Mouse (Mus musculus) E14TG2a.4 (cell line): ENCODE data around the gene Commd4.
"Not testable (repeated sequence)": the region's sequence is repeated elsewhere in the genome, so short reads cannot be mapped to it uniquely, and the experiment has no call there.

Experiments
- H3K27me3 ChIP-seq: 2 replicates; pipeline ENCODE4 v1.6.1; 2014; ENCODE audit warnings: low read length, control low read depth; ENCODE audit not compliant: insufficient read depth
- H3K36me3 ChIP-seq: 2 replicates; pipeline ENCODE4 v1.6.1; 2014; ENCODE audit warnings: low read length, control low read depth; ENCODE audit not compliant: insufficient read depth
- H3K4me1 ChIP-seq: replicated peaks from 2 replicates; pipeline ENCODE4 v1.6.1; 2014; ENCODE audit warnings: low read depth, low read length, control low read depth
- H3K4me3 ChIP-seq: replicated peaks from 2 replicates; pipeline ENCODE4 v1.5.1; 2014; ENCODE audit warnings: mild to moderate bottlenecking, low read length
- H3K9me3 ChIP-seq: 2 replicates; pipeline ENCODE4 v1.6.1; 2014; ENCODE audit warnings: low read length, control low read depth
- CTCF ChIP-seq: conservative IDR thresholded peaks from 2 replicates; pipeline ENCODE4 v1.5.1; 2014; ENCODE audit warnings: low read length
- NANOG ChIP-seq: IDR thresholded peaks from 2 replicates; pipeline ENCODE4 v1.6.1; 2014; ENCODE audit warnings: borderline replicate concordance, low read length, mixed read lengths
- POU5F1 ChIP-seq: IDR thresholded peaks from 2 replicates; pipeline ENCODE4 v1.6.1; 2014; ENCODE audit warnings: low read length, borderline replicate concordance

Commd4 gene

DNA sequence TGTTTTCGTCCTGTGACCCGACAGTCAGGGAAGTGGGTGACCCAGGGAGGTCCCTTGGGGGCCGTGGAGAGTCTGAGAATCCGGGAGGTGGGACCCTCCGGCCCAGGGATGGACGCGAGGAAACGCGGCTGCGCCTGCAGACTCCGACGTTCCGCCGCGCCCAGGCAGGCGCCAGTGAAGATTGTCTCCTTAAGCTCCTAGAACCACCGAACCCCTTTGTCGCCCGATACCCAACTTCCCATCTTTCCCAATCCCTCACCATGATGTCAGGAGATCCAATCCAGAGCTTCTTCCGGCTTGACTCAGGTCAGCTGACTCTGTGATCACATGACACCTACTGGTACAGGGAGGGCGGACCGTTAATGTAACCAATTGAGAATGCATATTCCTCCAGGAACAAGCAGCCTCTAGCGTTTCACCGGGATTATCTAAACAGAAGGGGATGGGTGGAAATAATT, at the start of gene Commd4:
Gene Commd4, minus strand, starts transcription at position 319 of the 458 bp plus-strand sequence.
- Histone ChIP-seq H3K36me3 (peaks cover 32% of the 10 kb centered on the region), H3K4me3 (peak within 1 kb of the TSS; percentile 99), H3K4me1 (peaks cover 60% of the 10 kb centered on the region), H3K9me3 (no peaks in the 10 kb centered on the region), H3K27me3 (no peaks in the 10 kb centered on the region)
- TF ChIP-seq POU5F1 (no peak), CTCF (no peak), NANOG (no peak)

GRCm38 (mm10) chr9:57206896-57207295, 48.8 kb upstream of the Commd4 start:
- Histone ChIP-seq H3K4me3 (no peak overlapping the region), H3K4me1 (peaks cover 9% of the 10 kb centered on the region), H3K27me3 (no peaks in the 10 kb centered on the region), H3K36me3 (no peaks in the 10 kb centered on the region), H3K9me3 (peaks cover 6% of the 10 kb centered on the region)
- TF ChIP-seq NANOG = no peak
- TF ChIP-seq POU5F1 = no peak
- TF ChIP-seq CTCF = no peak

DNA sequence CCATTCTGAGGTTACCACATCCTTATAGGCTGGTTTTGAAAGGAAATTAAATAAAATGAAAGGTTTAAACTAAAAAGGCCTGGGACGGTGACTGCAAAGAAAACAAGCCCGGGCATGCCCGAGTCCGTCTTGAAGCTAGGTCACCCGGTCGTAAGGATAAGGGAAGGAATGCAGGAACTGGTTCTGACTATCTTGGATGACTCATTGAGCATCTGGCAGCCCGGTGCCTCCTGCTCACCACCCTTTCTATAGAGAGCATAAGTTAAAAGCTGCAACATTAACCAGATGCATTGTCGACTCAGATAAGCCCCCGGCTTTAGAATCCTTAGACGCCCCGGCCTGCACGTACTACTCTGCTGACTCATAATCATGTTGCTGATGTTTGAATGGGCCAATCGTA, 45.4 kb upstream of the Commd4 start:
- not testable (repeated sequence) for H3K4me1 ChIP-seq, H3K36me3 ChIP-seq, H3K27me3 ChIP-seq, H3K4me3 ChIP-seq
- H3K9me3 ChIP-seq = peaks cover 10% of the 10 kb centered on the region

GRCm38 (mm10) chr9:57202981-57203380, 44.9 kb upstream of the Commd4 start:
- H3K36me3 ChIP-seq = no peaks in the 10 kb centered on the region
- no peak overlapping the region for H3K4me3 ChIP-seq
- H3K27me3 ChIP-seq = no peaks in the 10 kb centered on the region
- no peak for TF ChIP-seq NANOG
- no peak for TF ChIP-seq POU5F1
- TF ChIP-seq CTCF = no peak
- H3K4me1 ChIP-seq = peaks cover 9% of the 10 kb centered on the region
- H3K9me3 ChIP-seq = peaks cover 10% of the 10 kb centered on the region

- Histone ChIP-seq H3K4me3 (no peak overlapping the region), H3K9me3 (peaks cover 35% of the 10 kb centered on the region), H3K36me3 (no peaks in the 10 kb centered on the region), H3K27me3 (no peaks in the 10 kb centered on the region), H3K4me1 (peaks cover 5% of the 10 kb centered on the region)
- TF ChIP-seq NANOG (no peak), POU5F1 (no peak), CTCF (no peak)
Measured at GRCm38 (mm10) chr9:57197414-57197813, 39.3 kb upstream of the Commd4 start.

DNA sequence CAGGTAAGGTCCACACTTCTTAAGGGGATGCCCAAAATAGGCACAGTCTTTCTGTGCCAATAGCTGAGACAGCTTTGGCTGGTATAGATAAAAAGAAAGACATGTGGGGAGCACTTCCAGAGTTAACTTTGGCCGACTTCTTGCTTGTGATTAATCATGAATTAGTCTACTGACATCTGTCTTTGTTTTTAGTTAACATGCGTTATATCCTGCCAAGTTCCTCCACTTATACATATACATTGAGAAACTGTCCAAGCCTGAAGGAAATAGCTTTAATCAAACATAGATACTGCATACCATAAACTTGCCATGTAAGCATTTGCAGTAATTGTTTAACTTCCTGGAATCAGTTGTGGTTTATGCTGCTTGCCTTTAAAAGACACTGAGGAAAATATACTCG, 38.6 kb upstream of the Commd4 start:
- Histone ChIP-seq H3K4me1 (peaks cover 9% of the 10 kb centered on the region), H3K27me3 (no peaks in the 10 kb centered on the region), H3K36me3 (no peaks in the 10 kb centered on the region), H3K9me3 (peaks cover 35% of the 10 kb centered on the region), H3K4me3 (no peak overlapping the region)
- no peak for TF ChIP-seq POU5F1
- no peak for TF ChIP-seq NANOG
- TF ChIP-seq CTCF = no peak

DNA sequence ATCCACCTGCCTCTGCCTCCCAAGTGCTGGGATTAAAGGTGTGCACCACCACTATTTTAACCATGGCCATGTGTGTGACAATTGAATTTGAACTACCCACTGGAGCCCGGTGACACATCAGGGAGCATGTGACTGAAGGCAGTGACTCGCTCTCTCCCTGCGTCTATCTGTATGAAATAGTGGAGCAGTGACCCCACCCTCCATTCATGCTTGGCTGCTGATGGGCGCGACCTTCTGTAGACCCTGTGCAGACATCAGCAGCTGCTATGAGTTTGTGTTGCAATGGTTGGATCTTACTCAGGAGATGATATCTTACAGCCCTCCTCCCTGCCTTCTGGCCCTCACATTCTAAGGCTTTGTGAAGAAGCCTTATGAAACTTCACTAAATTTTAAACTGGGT, 10.3 kb upstream of the Commd4 start:
- H3K4me1 ChIP-seq = peaks cover 54% of the 10 kb centered on the region
- no peak for TF ChIP-seq NANOG
- TF ChIP-seq POU5F1 = no peak
- no peak for TF ChIP-seq CTCF
- no peak overlapping the region for H3K4me3 ChIP-seq
- no peaks in the 10 kb centered on the region for H3K9me3 ChIP-seq
- H3K27me3 ChIP-seq = no peaks in the 10 kb centered on the region
- no peaks in the 10 kb centered on the region for H3K36me3 ChIP-seq

GRCm38 (mm10) chr9:57166173-57166572, 8.0 kb upstream of the Commd4 start:
- Histone ChIP-seq H3K9me3 (no peaks in the 10 kb centered on the region), H3K4me3 (no peak overlapping the region), H3K4me1 (peaks cover 77% of the 10 kb centered on the region), H3K27me3 (no peaks in the 10 kb centered on the region), H3K36me3 (no peaks in the 10 kb centered on the region)
- peak; percentile 60 for TF ChIP-seq NANOG
- no peak for TF ChIP-seq CTCF

DNA sequence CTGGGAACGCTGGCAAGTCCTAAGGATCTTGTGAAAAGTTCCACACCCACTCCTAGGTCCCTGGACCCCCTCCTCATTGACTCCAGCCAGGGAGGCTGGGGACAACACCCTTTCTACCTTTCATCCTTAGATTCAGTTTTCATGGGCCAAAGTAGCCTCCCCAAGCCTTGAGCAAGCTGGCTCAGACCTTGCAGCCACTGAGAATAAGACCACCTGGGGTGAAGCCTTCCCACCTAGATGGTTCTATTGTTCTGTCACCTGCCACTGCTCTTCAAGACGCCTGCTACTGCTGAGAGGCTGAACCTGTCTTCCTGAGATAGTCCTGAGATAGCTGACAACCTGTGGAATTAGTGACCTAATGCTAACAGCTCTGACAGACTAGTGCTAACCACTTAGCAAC, 5.0 kb upstream of the Commd4 start:
- Histone ChIP-seq H3K36me3 (no peaks in the 10 kb centered on the region), H3K4me1 (peaks cover 73% of the 10 kb centered on the region), H3K4me3 (no peak overlapping the region), H3K27me3 (no peaks in the 10 kb centered on the region), H3K9me3 (no peaks in the 10 kb centered on the region)
- TF ChIP-seq NANOG (peak; percentile 73), POU5F1 (no peak)
